Mouse (Mus musculus): Measurements from ENCODE around the gene Kpna6.
"Not testable (repeated sequence)": the region's sequence is repeated elsewhere in the genome, so short reads cannot be mapped to it uniquely, and the experiment has no call there.

The Kpna6 gene

DNA sequence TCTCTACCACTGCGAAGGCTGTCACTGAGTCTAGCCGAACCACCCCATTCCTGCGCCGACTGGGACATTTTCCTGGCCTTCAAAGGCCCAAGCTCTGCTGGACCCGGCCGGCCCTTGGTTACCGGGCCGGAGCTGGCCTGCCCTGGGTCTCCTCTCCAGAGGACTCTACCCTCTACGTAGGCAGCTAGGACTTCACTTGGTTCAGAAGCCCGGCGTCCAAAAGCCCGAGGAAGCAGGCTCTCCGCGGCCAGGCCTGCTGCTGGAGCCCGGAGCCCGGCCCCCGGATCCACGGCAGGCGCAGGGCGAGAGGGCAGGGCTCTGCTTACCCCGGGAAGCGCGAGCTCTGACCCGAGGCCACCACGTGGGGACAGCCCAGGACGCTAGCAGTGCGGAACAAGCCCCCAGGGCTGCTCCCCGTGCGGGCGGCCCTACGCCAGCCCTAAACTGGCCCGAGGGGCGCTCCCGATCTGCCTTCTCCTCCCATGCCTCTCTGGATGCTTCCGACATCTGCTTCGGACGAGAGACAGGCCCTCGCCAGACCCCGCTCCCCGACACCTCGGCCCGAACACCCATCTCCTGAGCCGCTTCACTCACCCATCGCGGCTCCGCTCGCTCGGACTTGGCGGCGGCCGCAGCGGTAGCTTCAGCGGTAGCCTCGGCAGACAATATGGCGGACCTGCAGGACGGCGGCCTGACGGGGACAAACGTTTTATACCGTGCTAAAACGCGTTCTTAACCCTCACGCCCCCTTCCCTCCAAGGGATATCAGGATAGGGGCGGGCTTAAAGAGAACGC is at the start of gene Kpna6:
Kpna6 (minus strand) TSS at position 685 of the 795 bp plus-strand sequence.
- peak; percentile 86 for DNase-seq (ENCODE audit: low spot score)

DNA sequence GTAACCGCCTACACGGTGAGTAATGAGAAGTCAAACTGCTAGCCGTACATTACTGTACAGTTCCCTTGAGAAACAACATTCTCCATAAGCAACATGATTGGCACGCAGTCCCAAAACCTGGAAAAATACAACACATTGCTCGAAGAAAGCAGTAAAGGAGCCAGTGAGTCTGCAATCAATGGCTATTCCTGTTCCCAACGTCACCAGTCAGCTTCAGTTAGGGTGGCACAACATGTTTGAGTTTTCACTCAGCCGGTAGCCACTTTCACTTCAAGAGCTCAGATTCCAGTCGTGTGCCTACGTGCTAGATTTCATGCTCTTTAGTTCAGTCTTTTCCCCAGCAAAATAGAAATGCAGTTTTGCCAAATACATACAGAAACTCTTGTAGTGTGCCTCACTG is 43.7 kb upstream of the Kpna6 start:
- DNase-seq (ENCODE audit: low spot score), result no peak

DNA sequence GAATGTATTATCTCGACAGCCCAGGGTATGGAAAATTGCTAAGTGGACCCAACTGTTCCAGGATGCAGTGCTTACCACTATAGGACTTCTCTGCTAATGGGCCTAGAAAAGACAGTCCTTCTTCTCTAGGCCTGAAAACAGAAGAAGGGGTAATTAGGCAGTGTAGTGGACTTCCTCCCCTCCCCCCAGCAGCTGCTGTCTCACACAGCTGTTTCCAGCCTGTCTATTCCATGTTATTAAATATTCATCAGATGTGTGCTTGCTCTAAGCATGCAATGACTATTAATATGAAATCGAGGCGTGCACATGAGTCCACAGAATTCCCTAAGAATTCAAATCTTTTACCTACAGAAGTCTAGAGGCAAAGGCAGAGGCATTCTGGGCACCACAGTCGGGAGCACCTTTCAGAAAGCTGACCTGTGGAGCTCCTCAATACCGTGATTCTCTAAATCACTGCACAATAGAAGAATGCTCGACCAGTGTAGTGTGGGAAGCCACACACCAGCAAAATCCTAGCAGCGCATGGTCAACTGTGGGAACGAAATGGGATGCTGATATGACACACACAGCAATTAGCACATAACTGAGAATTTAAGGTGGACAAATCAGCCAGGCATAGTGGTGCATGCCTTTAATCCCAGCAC is 37.0 kb upstream of the Kpna6 start:
- DNase-seq (ENCODE audit: low spot score), result no peak

DNA sequence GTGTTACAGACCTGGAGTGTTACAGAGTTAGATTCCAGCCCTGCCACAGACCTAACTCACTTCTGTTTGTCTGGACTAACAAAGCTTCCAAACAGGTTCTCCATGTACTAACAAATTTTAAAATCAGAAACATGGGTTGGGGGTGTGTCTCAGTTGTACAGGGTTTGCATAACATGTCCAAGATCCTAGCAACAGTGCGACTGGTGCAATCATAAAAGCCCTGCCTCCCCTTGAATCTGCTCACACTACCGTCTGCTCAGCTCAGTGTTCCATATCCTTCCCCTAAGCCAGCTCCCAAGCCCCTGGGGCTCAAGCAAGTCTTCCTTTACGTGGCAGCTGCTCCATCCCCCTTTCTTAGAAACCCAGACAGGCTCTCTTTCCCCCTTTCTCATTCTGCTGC is 34.2 kb upstream of the Kpna6 start:
- no peak for DNase-seq (ENCODE audit: low spot score)

DNA sequence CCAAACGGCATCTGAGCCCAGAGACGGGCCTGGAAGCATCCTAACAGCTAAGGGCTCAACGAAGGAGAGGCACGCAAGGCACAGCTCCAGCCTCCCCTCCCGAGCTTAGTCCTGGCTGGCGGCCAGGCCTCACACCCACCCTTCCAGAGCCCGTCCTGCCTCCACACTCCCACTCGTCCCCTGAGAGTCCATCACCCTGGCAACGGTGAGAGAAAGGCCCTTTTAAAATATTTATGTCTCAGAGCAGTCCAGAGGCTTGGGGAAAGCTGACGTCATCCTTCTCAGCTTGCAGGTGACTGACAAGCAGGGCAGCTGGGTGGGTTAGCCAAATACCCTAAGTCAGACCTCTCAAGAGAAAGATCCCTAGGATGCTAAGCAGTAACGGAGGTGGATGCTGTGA is 29.9 kb upstream of the Kpna6 start:
- peak; percentile 18 for DNase-seq (ENCODE audit: low spot score)

DNA sequence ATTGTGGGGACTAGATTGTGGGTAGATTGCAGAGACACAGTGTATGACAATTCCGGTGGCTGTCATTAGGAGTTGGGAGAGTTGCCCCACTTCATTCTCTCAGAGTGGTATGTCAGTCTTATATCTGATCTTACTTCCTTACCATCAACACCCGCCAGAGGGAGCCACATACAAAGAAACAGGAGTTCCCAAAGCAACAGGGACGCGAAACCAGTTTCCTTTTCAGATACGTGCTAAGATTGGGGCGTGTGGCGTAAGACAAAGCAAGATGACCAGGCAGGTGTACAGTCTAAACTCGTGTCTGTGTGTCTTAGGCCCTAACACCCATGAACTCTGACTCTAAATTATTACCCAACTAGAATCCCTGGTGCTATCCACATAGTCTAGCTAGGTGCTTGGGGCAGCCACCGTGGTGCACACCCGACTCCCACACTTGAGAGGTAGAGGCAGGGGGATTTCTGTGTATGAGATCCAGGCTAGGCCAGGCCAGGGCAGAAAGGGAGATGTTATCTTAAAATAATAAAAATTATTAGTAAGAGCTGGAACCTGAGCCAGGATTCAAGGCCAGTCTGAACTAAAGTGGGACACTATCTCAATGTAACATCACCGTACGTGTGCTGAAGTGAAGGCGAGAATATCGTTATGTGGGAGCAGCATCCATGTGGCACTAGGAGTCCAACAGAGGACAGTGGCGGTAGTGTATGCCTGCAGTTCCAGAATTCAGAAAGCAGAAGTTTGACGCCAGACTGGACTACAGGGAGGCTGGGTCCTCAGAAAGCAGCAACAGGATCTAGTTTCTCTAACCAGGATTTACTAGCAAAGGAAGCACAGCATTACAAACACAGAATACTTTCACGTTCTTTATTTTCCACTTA is 29.2 kb upstream of the Kpna6 start:
- DNase-seq (ENCODE audit: low spot score), result peak; percentile 81

DNA sequence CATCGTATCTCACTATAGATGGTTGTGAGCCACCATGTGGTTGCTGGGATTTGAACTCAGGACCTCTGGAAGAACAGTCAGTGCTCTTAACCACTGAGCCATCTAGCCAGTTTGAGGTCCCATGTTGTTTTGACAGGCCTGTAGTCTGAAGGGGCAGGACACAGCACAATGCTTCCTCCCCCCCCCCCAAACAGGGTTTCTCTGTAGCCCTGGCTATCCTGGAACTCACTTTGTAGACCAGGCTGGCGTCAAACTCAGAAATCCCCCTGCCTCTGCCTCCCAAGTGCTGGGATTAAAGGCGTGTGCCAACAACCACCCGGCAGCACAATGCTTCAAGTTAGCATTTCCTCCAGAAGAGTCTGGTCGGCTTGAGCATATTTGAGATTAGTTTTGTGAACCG is 28.1 kb upstream of the Kpna6 start:
- not testable (repeated sequence) for DNase-seq (ENCODE audit: low spot score)

DNA sequence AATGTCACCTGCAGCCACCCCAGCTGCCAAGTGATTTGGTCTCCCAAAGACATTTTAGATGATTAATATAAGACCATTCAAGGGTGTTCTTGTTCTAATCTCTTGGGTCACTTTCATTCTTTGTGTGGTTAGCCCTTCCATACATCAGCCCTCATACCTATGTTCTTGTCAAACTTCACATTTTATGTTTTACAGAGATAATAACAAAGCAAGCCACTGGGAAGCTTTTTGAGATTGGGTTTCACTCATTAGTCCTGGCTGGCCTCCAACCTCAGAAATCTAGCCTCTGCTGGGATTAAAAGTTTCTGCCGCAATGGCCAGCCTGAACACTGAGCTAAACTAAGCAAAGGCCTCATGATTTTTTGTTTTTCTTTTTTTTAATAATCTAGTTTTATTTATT is 27.6 kb upstream of the Kpna6 start:
- no peak for DNase-seq (ENCODE audit: low spot score)

DNA sequence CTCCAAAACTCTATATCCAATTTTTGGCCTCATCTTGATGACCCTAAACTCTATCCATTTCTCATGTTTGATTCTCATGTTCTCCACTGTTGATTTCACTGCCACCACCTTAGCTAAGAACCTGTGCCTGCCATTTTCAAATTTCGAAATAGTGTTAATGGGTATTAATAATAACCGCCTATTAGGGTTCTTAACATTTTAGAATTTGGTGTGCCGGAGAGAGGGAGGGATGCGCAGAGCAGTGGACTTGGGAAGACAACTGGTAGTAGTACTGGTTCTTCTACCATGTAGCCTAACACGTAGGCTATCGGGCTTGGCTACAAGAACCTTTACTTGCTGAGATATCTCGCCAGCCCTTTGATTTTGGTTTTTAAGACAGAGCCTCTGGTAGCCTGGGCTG is 24.6 kb upstream of the Kpna6 start:
- DNase-seq (ENCODE audit: low spot score), result no peak

DNA sequence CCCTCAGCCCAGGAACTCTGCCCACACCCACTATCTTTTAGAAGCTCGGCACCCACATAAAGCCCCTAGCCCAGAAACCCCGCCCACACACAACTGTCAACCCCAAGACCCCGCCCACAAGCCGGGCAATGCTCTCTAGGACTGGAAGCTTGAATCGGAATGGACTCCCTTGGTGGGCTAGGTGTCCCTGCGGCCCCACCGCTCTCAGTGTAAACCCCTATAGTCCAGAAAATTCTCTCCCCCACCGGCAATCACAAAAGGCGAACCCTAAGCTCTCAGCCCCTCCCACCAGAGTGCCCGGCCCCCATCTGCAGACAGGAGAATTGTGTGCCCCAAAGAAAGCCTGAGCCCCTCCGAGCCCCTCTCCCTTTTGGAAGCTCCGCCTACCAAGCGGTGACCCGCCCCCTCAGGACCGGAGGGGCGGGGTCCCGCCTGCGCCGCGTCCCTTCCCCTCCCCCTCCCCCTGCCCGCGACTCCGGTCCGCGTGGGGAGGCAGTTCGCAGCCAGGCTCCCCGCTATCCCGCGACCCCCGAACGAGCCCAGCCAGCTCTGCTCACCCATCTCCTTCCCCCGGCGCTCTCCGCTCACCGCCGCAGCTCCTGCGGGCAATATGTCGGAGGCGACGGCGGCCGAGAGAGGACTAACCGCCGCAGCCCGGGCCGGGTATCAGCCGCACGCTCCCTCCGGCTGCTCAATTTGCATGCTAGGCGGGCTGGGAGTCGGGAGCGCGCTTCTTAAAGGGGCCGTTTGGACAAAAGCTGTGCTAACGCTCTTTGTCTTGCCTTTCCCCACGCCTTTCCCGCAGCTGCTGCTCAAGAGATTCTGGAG is 23.8 kb upstream of the Kpna6 start, which contains the start of gene Tmem39b:
Tmem39b (minus strand) TSS at position 681 of the 828 bp plus-strand sequence.
- peak; percentile 81 for DNase-seq (ENCODE audit: low spot score)

DNA sequence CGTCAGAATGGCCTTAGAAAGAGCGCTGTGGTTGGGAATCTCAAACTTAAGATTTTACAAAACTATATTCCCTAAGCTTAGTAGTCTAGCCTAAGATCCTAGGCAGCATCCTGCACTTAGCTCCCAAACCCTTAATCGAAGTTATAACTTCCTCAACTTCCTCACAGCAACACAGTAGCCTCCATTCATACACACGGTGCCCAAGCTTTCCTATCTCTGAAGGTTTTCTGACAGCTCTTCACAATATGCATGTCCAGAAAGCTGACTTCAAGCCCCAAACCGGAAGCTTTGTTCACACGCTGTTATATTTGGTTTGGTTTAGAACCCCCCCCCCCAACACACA is 23.2 kb upstream of the Kpna6 start:
- no peak for DNase-seq (ENCODE audit: low spot score)

DNA sequence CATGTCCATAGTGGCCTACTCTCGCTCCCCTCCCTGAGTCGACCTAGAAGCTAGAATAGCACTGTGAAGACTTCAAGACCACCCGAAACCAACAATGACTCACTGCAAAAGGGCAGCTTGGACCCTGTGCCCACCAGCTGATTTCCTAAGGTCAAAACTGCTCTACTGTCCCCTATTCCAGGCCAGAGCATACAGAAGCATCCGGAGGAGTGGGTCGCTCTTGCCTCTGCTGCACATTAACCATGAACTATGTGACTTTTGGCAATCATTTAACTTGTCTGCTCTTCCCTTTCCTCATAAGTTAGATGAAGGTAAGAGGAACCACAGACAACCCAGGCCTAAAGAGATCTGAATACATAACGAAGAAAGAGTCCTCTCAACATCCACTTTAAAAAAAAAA is 12.0 kb upstream of the Kpna6 start:
- no peak for DNase-seq (ENCODE audit: low spot score)

DNA sequence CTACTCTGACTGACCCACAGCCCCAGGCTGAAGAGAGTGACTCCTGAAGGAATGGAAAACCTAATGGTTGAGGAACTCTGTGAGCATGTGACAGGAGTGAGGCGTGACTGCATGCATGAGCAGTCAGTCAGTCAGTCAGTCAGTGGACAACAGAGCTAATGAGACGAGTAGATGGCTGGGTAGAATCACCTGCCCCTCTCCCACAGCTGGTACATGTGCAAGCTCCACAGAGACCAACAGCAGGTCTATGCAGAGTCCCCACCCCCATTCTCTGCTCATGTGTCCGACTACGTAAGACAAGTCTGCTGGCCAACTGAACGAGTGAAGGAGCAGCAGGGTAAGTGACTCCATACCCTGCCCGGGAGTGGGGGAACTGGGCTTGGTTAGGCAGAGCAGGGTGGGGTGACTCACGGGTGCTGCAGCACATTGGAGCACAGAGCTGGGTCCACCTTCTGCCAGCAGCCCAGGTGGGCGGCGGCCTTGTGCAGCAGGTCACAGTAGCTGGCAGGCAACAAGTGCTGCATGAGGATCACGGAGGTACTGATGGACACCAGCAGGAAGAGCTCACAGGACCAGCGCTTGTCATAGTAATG is 11.4 kb upstream of the Kpna6 start:
- DNase-seq (ENCODE audit: low spot score), result no peak

DNA sequence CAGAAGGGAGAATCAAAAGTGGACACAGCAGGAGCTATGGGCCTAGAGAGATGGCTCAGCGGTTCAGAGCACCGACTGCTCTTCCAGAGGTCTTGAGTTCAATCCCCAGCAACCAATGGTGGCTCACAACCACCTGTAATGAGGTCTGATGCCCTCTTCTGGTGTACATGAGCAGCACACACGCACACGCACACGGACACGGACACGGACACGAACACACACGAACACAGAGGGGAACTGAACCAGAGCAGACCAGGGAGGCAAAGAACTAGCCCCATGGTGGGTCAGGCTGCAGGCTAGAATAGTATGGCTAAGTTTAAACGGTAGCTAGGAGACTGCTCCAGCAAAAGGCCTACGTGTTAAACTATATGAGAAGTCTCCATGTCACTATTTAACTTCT is 9.3 kb upstream of the Kpna6 start:
- no peak for DNase-seq (ENCODE audit: low spot score)

DNA sequence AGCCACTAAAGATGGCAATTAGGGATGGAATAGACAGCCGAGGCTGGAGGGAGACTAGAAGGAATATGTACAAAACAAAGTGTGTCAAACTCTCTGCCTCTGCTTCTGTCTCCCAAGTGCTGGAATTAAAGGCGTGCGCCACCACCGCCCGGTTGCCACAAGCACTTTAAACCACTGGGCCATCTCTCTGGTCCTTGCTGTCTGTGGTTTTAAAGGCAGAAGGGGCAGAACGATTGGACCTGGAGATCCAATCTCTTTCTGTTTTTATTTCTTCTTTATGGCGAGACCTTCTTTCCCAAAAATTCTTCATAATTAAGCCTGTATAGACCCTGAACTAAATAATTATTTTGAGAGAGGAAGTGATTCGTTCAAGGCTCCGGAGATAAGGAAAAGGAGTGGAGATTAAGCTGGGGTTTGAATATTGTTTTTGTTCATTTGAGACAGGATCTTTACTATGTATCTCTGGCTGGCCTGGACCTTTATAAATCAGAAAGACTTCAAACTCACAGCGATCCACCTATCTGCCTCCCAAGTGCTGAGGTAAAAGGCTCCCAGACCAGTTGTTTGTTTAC is 397 bp upstream of the Kpna6 start:
- no peak for DNase-seq (ENCODE audit: low spot score)

DNA sequence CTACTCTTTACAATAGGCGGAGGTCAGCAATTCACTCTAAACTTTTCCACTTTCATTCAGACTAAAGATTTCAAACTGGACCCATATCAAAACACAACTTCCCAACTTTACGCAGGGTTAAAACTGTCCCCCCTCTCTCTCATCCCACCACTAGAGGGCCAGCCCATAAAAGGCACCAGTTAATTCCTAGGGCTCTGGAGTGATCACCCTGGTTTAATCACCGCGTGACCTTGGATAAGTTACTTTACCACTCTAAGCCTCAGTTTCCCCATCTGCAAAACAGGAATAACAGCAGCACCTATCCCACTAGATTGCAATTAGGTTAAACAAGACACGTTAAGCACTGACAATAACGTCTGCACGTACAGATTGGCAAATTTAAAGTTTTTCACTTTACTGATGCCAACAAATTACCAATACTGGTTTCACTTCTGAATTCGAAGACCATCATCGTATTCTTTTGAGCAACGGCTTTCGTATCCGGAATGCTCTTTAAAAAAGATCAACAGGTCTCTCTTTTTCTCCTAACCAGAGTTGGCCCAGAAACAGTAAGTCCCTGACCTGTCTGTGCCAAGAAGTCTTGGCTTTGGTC is 980 bp downstream of the Kpna6 start:
- peak; percentile 42 for DNase-seq (ENCODE audit: low spot score)

DNA sequence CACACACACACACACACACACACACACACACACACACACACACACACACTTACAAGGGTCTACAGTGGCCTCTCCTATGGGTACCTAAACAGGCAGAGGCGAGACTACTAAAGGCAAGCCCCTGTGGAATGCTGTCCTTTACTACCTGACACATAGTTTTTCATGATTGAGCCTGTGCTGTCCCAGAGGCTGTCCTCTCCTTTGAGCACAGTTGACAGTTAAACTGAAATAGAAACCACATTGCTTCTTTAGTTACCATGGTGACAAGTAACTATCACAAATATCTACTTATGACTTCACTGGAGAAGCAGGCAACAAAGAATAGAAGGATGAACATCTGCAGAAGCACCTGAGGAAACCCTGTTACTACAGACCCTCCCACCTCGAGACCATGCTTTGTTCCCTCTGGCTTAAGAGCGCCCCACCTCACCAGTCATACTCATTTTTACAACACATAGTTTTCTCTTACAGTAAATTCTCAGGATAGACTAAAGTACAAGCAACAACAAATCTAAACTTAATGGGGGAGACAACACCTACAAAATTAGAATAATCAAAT is 10.2 kb downstream of the Kpna6 start:
- DNase-seq (ENCODE audit: low spot score), result no peak

DNA sequence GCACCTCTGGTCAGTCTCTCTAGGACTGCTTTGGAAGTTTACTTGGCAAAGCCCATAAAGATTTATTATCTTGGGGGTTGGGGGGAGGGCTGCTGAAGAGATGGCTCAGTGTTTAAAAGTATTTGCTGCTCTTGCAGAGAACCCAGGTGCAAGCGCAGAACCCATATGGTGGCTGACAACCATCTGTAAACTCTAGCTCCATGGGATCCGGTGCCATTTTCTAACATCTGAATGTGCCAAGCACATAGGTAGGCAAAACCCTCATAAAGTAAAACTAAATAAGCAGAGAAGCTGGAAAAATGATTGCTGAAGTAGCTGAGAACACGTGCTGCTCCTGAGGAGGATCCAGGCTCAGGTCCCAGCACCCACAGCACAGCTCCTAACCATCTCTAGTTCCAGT is 11.0 kb downstream of the Kpna6 start:
- no peak for DNase-seq (ENCODE audit: low spot score)

DNA sequence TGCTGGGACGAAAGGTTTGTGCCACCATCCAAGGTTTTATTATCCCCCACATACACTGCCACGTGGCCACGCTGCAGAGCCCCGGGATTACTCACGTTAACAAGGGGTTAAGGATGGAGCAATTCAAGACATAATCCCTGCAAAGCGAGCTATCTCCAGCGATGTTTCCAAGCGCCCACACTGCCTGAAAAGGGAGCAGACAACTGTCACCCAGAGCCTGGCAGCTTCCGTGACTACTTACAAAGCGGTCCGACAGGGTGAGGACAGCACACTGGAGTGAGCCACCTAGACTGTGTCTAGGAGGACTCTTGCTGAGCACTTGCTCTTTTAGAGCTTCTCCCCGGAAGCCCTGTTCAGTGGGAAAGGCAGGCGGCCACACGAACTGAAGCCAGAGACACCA is 17.8 kb downstream of the Kpna6 start:
- DNase-seq (ENCODE audit: low spot score), result no peak

DNA sequence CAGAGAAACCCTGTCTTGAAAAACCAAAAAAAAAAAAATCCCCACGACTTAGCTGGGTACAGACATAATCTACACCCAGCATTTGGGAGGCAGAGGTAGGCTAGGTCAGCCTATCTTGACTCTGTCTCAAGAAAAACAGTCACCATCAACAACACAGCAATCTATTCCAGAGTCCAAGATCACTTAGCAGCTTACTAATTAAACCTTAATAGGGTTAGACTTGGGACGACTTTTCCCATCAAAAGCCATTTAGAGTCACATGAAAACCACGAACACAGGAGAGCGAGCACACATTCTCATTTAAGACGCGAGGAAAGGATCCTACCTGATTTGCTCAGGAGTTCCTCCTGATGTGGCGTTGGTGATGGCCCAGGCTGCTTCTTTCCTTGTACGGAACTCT is 22.2 kb downstream of the Kpna6 start:
- DNase-seq (ENCODE audit: low spot score), result no peak

DNA sequence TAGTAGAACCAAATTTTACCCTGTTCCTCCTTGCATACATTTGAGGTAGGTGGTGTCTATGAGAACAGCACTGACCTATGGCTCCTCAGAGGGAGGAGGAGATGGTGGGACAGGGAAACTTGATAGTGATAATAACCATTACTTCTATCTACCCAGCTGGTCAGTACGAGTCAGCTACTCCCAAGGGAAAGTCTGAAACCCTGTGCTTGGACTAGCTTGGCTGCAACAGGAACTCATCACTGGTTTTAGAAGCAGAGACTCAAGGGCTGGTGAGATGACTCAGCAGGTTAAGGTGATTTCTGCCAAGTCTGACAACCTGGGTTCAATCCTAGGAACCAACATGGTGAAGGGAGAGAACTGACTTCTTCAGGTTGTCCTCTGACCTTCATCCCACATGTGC is 23.9 kb downstream of the Kpna6 start:
- DNase-seq (ENCODE audit: low spot score), result no peak
